Mouse (Mus musculus): ENCODE data around the gene Cstad. TPM values are rescaled to one million over a fixed set of nuclear protein-coding genes. Genes with fewer than 3 reads are reported as not detected.

Cstad gene
- polyA plus RNA-seq, 1 experiment from 2014 or later = 0.37 TPM

DNA sequence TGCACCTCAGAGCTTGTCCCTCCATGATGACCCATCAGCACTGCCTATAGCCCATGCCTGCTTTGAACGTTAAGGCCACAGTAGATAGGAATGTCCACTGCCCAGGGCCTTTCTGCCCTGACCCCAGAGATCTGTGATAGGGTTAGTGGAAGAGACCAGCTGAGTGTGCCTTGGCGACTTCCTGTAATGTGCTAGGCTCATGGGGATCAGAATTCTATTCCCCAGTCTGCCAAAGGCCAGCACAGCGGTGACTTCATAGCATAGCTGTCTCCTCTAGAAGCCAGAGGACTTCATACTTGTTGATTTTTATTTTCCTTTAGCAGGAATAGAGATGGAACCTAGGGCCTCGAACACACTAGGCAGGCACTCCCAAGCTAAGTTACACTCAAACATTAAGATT lies 5.1 kb upstream of the Cstad start:
- Histone ChIP-seq H3K4me1 (ENCODE audit: control insufficient read depth, insufficient read depth, low read length) (peaks cover 11% of the 10 kb centered on the region), H3K27me3 (ENCODE audit: control insufficient read depth, insufficient read depth, low read length) (no peaks in the 10 kb centered on the region), H3K9me3 (ENCODE audit: control insufficient read depth, low read length) (no peaks in the 10 kb centered on the region), H3K9ac (ENCODE audit: low read length) (no peak overlapping the region), H3K4me2 (ENCODE audit: low read depth, severe bottlenecking) (no peak overlapping the region), H3K27ac (replicated peaks; ENCODE audit: low read depth, low read length) (no peak overlapping the region), H3K36me3 (ENCODE audit: control insufficient read depth, insufficient read depth, low read length) (no peaks in the 10 kb centered on the region), H3K4me3 (ENCODE audit: low read depth, low read length) (no peak overlapping the region)
- DNase-seq (ENCODE audit: low spot score) = no peak
- no peak for ATAC-seq (ENCODE audit: insufficient number of reproducible peaks, low FRiP score, low TSS enrichment, low read depth)
- 81% methylated on average over 4 of the region's 4 CpGs for WGBS

DNA sequence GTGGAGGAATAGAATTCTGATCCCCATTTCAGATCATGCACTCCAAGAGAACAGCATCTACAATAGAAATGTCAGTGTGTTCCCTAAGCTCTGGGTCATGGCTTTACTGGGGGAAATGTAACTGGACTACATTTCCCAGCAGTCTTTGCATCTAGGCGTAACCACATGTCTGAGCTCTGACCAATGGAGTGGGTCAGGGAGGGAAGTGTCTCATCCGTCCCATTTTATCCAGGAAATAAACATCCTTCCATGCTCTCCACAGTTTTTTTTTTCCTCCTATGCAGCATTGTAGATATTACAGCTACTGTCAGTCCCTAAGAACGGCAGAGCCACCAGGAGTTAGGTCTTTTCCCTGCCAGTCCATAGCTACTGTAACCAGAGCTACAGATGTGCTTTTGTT lies 3.9 kb upstream of the Cstad start:
- H3K4me1 ChIP-seq (ENCODE audit: control insufficient read depth, insufficient read depth, low read length) = peaks cover 15% of the 10 kb centered on the region
- H3K4me2 ChIP-seq (ENCODE audit: low read depth, severe bottlenecking) = peak overlapping the region; percentile 33; the same call in 1 of the 2 replicates
- ATAC-seq (ENCODE audit: insufficient number of reproducible peaks, low FRiP score, low TSS enrichment, low read depth) = no peak

GRCm38 (mm10) chr2:30592391-30592790 lies 2.4 kb upstream of the Cstad start:
- DNase-seq (ENCODE audit: low spot score) (no peak), ATAC-seq (ENCODE audit: insufficient number of reproducible peaks, low FRiP score, low TSS enrichment, low read depth) (no peak)
- H3K4me3 ChIP-seq (ENCODE audit: low read depth, low read length) = no peak overlapping the region
- no peak overlapping the region for H3K4me2 ChIP-seq (ENCODE audit: low read depth, severe bottlenecking)
- H3K4me1 ChIP-seq (ENCODE audit: control insufficient read depth, insufficient read depth, low read length) = peaks cover 15% of the 10 kb centered on the region
- no peaks in the 10 kb centered on the region for H3K36me3 ChIP-seq (ENCODE audit: control insufficient read depth, insufficient read depth, low read length)
- H3K9ac ChIP-seq (ENCODE audit: low read length) = no peak overlapping the region
- H3K27me3 ChIP-seq (ENCODE audit: control insufficient read depth, insufficient read depth, low read length) = no peaks in the 10 kb centered on the region
- 78% methylated on average over 6 of the region's 6 CpGs for WGBS
- no peak overlapping the region for H3K27ac ChIP-seq (replicated peaks; ENCODE audit: low read depth, low read length)
- H3K9me3 ChIP-seq (ENCODE audit: control insufficient read depth, low read length) = no peaks in the 10 kb centered on the region

More for the DNA sequence above, 3.9 kb upstream of the Cstad start:
- no peaks in the 10 kb centered on the region for H3K9me3 ChIP-seq (ENCODE audit: control insufficient read depth, low read length)
- H3K36me3 ChIP-seq (ENCODE audit: control insufficient read depth, insufficient read depth, low read length) = no peaks in the 10 kb centered on the region
- no peak overlapping the region for H3K9ac ChIP-seq (ENCODE audit: low read length)
- no peak overlapping the region for H3K27ac ChIP-seq (replicated peaks; ENCODE audit: low read depth, low read length)
- 7% methylated on average over 3 of the region's 3 CpGs for WGBS
- no peak overlapping the region for H3K4me3 ChIP-seq (ENCODE audit: low read depth, low read length)
- no peaks in the 10 kb centered on the region for H3K27me3 ChIP-seq (ENCODE audit: control insufficient read depth, insufficient read depth, low read length)
- DNase-seq (ENCODE audit: low spot score) = peak; percentile 47

- WGBS = 92% methylated on average over 6 of the region's 6 CpGs
- DNase-seq (ENCODE audit: low spot score) (no peak), ATAC-seq (ENCODE audit: insufficient number of reproducible peaks, low FRiP score, low TSS enrichment, low read depth) (no peak)
- Histone ChIP-seq H3K4me1 (ENCODE audit: control insufficient read depth, insufficient read depth, low read length) (peaks cover 15% of the 10 kb centered on the region), H3K27ac (replicated peaks; ENCODE audit: low read depth, low read length) (no peak overlapping the region), H3K27me3 (ENCODE audit: control insufficient read depth, insufficient read depth, low read length) (no peaks in the 10 kb centered on the region), H3K4me2 (ENCODE audit: low read depth, severe bottlenecking) (no peak overlapping the region), H3K9me3 (ENCODE audit: control insufficient read depth, low read length) (no peaks in the 10 kb centered on the region), H3K36me3 (ENCODE audit: control insufficient read depth, insufficient read depth, low read length) (no peaks in the 10 kb centered on the region), H3K4me3 (ENCODE audit: low read depth, low read length) (no peak overlapping the region), H3K9ac (ENCODE audit: low read length) (no peak overlapping the region)
These were observed 1.9 kb upstream of the Cstad start for GRCm38 (mm10) chr2:30592951-30593350.

DNA sequence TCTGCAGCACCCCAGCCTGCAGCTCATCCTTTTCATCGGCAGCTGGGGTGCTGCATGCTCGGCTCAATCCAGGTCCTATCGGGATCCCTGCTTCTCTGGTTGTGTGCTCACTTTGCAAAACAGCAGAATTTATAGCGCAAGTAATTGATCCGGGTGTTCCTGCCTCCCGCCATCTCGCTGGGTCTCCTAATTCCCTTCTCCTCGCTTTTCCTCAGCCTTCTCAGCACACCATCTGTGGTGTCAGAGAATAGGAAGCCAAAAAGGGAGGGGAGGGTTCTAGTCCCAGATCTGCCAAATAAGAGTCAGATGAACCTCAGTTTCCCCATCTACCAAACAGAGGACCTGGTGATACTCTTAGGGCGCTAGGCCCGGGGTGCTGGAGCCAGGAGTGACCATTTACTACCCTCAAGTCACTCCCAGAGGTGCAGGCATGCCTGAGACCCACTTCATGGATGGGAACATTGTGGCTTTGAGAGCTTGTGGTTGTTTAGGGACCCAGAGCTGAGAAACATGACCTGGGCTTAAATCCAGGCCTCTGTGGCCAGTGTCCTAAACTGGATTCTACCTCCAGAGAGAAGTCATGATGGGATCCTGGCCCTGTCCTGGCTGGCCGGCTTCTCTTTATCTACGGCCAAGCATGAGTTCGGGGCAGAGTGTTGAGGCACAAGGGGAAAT lies 1.1 kb upstream of the Cstad start:
- WGBS = 79% methylated on average over 13 of the region's 13 CpGs
- Histone ChIP-seq H3K27ac (replicated peaks; ENCODE audit: low read depth, low read length) (peak overlapping the region; percentile 96), H3K4me1 (ENCODE audit: control insufficient read depth, insufficient read depth, low read length) (peaks cover 15% of the 10 kb centered on the region), H3K27me3 (ENCODE audit: control insufficient read depth, insufficient read depth, low read length) (no peaks in the 10 kb centered on the region), H3K4me3 (ENCODE audit: low read depth, low read length) (no peak overlapping the region), H3K9ac (ENCODE audit: low read length) (peak overlapping the region; percentile 74), H3K4me2 (ENCODE audit: low read depth, severe bottlenecking) (peak overlapping the region; percentile 72), H3K9me3 (ENCODE audit: control insufficient read depth, low read length) (no peaks in the 10 kb centered on the region), H3K36me3 (ENCODE audit: control insufficient read depth, insufficient read depth, low read length) (no peaks in the 10 kb centered on the region)
- ATAC-seq (ENCODE audit: insufficient number of reproducible peaks, low FRiP score, low TSS enrichment, low read depth) (no peak), DNase-seq (ENCODE audit: low spot score) (no peak)

DNA sequence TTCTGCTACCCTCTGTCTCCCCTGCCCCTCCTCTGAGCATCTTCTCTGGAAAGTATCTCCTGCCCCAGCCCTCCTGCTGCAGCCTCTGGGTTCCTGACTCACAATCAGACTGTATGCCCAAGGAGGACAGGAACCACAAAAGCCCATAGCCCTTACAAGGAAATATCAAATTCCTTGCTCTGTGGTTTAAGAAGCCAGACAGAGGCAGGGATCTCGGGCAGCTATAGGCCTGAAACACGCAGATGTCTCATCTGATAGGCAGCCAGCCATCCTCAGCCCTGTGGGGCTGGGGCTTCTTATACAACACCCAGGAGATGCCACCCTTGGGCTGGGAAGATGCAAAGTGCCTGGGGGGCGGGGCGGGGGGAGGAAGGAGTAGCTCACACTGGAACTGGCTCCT lies 956 bp downstream of the Cstad start:
- Histone ChIP-seq H3K36me3 (ENCODE audit: control insufficient read depth, insufficient read depth, low read length) (no peaks in the 10 kb centered on the region), H3K27me3 (ENCODE audit: control insufficient read depth, insufficient read depth, low read length) (no peaks in the 10 kb centered on the region), H3K9ac (ENCODE audit: low read length) (0 out of 2 replicates have a peak overlapping the region, but pooled peaks have one; percentile 12), H3K27ac (replicated peaks; ENCODE audit: low read depth, low read length) (peak overlapping the region; percentile 96; the same call in 1 of the 2 replicates), H3K9me3 (ENCODE audit: control insufficient read depth, low read length) (no peaks in the 10 kb centered on the region), H3K4me2 (ENCODE audit: low read depth, severe bottlenecking) (no peak overlapping the region; the same call in 1 of the 2 replicates), H3K4me3 (ENCODE audit: low read depth, low read length) (no peak overlapping the region), H3K4me1 (ENCODE audit: control insufficient read depth, insufficient read depth, low read length) (peaks cover 25% of the 10 kb centered on the region)
- WGBS = 82% methylated on average over 4 of the region's 4 CpGs
- DNase-seq (ENCODE audit: low spot score) (no peak), ATAC-seq (ENCODE audit: insufficient number of reproducible peaks, low FRiP score, low TSS enrichment, low read depth) (no peak)

- DNase-seq (ENCODE audit: low spot score) (no peak), ATAC-seq (ENCODE audit: insufficient number of reproducible peaks, low FRiP score, low TSS enrichment, low read depth) (no peak)
- Histone ChIP-seq H3K27ac (replicated peaks; ENCODE audit: low read depth, low read length) (no peak overlapping the region), H3K9me3 (ENCODE audit: control insufficient read depth, low read length) (no peaks in the 10 kb centered on the region), H3K27me3 (ENCODE audit: control insufficient read depth, insufficient read depth, low read length) (no peaks in the 10 kb centered on the region), H3K36me3 (ENCODE audit: control insufficient read depth, insufficient read depth, low read length) (no peaks in the 10 kb centered on the region), H3K9ac (ENCODE audit: low read length) (no peak overlapping the region), H3K4me2 (ENCODE audit: low read depth, severe bottlenecking) (no peak overlapping the region), H3K4me3 (ENCODE audit: low read depth, low read length) (no peak overlapping the region), H3K4me1 (ENCODE audit: control insufficient read depth, insufficient read depth, low read length) (peaks cover 33% of the 10 kb centered on the region)
- WGBS = 63% methylated on average over 3 of the region's 3 CpGs
These were observed 4.8 kb downstream of the Cstad start for GRCm38 (mm10) chr2:30599621-30600020.

GRCm38 (mm10) chr2:30600291-30600690 lies 5.5 kb downstream of the Cstad start:
- Histone ChIP-seq H3K27ac (replicated peaks; ENCODE audit: low read depth, low read length) (peak overlapping the region; percentile 81; the same call in 1 of the 2 replicates), H3K9ac (ENCODE audit: low read length) (no peak overlapping the region), H3K9me3 (ENCODE audit: control insufficient read depth, low read length) (no peaks in the 10 kb centered on the region), H3K4me2 (ENCODE audit: low read depth, severe bottlenecking) (peak overlapping the region; percentile 25; the same call in 1 of the 2 replicates), H3K36me3 (ENCODE audit: control insufficient read depth, insufficient read depth, low read length) (no peaks in the 10 kb centered on the region), H3K4me3 (ENCODE audit: low read depth, low read length) (no peak overlapping the region), H3K4me1 (ENCODE audit: control insufficient read depth, insufficient read depth, low read length) (peaks cover 37% of the 10 kb centered on the region), H3K27me3 (ENCODE audit: control insufficient read depth, insufficient read depth, low read length) (no peaks in the 10 kb centered on the region)
- DNase-seq (ENCODE audit: low spot score) = peak; percentile 46
- no peak for ATAC-seq (ENCODE audit: insufficient number of reproducible peaks, low FRiP score, low TSS enrichment, low read depth)
- WGBS = 15% methylated on average over 9 of the region's 9 CpGs
